Mouse (Mus musculus): ENCODE results near the gene Iqschfp.

- TF ChIP-seq POLR2A (IDR thresholded peaks at IDR 0.05; ENCODE audit: borderline replicate concordance, control insufficient read depth, low read depth, low read length), result no peak
- no peak for TF ChIP-seq CTCF (IDR thresholded peaks at IDR 0.05; ENCODE audit: control insufficient read depth, insufficient read depth, low read length)
These were observed 772.3 kb downstream of the Iqschfp start for GRCm38 (mm10) chr3:68664337-68664736.
